Mouse (Mus musculus): ENCODE measurements around the gene Gm11985.

DNA sequence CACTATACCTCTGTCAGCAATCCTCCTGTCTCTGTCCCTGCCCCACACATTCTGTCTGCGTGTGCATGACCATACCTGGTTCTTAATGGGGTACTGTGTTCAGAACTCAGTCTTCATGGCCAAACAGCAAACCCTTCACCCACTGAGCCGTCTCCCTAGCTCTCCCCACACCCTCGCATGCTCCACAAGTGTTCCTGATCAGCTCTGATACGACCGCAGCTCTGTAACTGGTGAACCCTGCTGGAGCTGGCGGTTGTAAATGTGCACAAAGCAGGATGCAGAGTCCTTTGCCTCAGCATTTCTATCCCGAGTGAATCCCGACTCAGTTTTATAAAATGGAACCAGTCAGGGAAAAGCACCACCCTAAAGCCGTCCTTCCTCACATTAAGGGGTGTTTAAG lies 15.5 kb upstream of the Gm11985 start:
- no peak for TF ChIP-seq CTCF (IDR thresholded peaks at IDR 0.05; ENCODE audit: low read depth)
- no peak for TF ChIP-seq EP300 (optimal IDR thresholded peaks at IDR 0.05)
